Mouse (Mus musculus) neural tube, embryonic 13.5 days (tissue): Measurements from ENCODE around the gene Muc4. TPM values are rescaled to one million over a fixed set of nuclear protein-coding genes. Genes with fewer than 3 reads are reported as not detected.

Experiments
- ATAC-seq: fragments of 200-750 bp; cut with Nextera tagmentation; 2 replicates; pipeline ENCODE4 v1.8.0; 2017; ENCODE audit warnings: low read depth, mild to moderate bottlenecking, moderate TSS enrichment, moderate library complexity
- H3K27ac ChIP-seq: fragments of 300-500 bp; sonication (generic); replicated peaks from 2 replicates; pipeline ENCODE4 v1.5.1; 2015; ENCODE audit warnings: moderate library complexity, mild to moderate bottlenecking, inconsistent platforms
- H3K27me3 ChIP-seq: fragments of 300-500 bp; sonication (generic); 2 replicates; pipeline ENCODE4 v1.6.1; 2015; ENCODE audit warnings: mild to moderate bottlenecking, inconsistent platforms
- H3K36me3 ChIP-seq: fragments of 300-500 bp; sonication (generic); 2 replicates; pipeline ENCODE4 v1.6.1; 2015; ENCODE audit warnings: mild to moderate bottlenecking, inconsistent platforms
- H3K4me1 ChIP-seq: fragments of 300-500 bp; sonication (generic); replicated peaks from 2 replicates; pipeline ENCODE4 v1.6.1; 2015; ENCODE audit warnings: inconsistent platforms
- H3K4me2 ChIP-seq: fragments of 300-500 bp; sonication (generic); 2 replicates; pipeline ENCODE4 v1.6.1; 2015; ENCODE audit warnings: inconsistent platforms, mild to moderate bottlenecking, moderate library complexity
- H3K4me3 ChIP-seq: fragments of 300-500 bp; sonication (generic); 2 replicates; pipeline ENCODE4 v1.5.1; 2015; ENCODE audit warnings: mild to moderate bottlenecking, inconsistent platforms
- H3K9ac ChIP-seq: fragments of 300-500 bp; sonication (generic); 2 replicates; pipeline ENCODE4 v1.6.1; 2015; ENCODE audit warnings: moderate library complexity, mild to moderate bottlenecking, inconsistent platforms
- H3K9me3 ChIP-seq: fragments of 300-500 bp; sonication (generic); 2 replicates; pipeline ENCODE4 v1.6.1; 2016; ENCODE audit warnings: inconsistent platforms
- WGBS: fragments of 180-500 bp; shearing (Covaris S2); methylation state at CpG from one replicate; pipeline ENCODE4 v1.1.7; 2015; 5-methylcytosine and 5-hydroxymethylcytosine counted together
- polyA plus RNA-seq: library from polyadenylated mRNA; unstranded; fragments of >200 nt; fragmentation: Nextera tagmentation; extraction: Ambion mirVana; gene quantifications from 2 replicates; pipeline ENCODE4 v1.2.1, GENCODE M21; 2015

The Muc4 gene
- polyA plus RNA-seq, 1 experiment from 2014 or later, result not detected

DNA sequence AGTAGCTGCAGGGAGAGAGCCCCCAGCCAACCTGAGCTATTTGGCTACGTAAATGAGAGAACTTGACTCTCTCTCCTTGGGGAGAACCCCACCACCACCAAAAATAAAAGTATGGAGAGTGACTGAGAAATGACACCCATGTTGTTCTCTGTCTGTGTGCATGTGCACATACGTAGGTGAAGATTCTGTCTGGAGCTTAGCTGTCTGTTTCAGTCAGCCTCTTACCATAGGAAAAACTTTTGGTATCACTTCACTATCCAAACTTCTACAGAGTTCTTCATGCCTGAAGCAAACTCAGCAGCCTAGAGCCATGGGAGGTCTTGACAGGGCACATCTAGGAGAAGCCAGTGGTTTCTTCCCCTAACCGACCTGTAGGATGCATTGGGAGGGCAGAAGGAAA lies 2.5 kb upstream of the Muc4 start:
- WGBS, result 82% methylated on average over 3 of the region's 3 CpGs
- H3K9ac ChIP-seq, result no peak overlapping the region
- ATAC-seq, result no peak
- H3K27ac ChIP-seq, result no peak overlapping the region
- no peak overlapping the region for H3K4me3 ChIP-seq
- H3K36me3 ChIP-seq, result no peaks in the 10 kb centered on the region
- no peaks in the 10 kb centered on the region for H3K27me3 ChIP-seq
- H3K9me3 ChIP-seq, result no peaks in the 10 kb centered on the region
- no peak overlapping the region for H3K4me2 ChIP-seq
- H3K4me1 ChIP-seq, result no peaks in the 10 kb centered on the region

DNA sequence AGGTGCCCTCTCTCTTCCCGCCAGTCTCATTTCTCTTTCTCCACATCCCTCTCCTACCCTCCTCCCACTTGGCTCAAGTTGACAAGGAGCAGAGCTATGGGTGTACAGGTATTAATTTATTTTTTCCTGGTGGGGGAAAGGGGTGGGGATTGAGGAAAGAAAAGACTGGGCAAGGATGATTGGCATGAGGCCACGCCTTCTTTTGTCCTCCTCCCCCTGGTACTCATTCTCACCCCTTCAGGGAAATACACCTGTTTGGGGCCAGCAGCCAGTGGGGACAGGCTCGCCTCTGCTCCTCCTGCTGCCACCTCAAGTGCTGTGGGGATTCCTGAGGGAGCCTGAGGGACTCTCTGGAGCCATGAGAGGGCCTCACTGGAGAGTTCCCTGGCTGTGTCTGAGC lies 336 bp downstream of the Muc4 start:
- H3K9ac ChIP-seq, result no peak overlapping the region
- H3K4me3 ChIP-seq, result no peak overlapping the region
- WGBS, result 64% methylated on average over 3 of the region's 3 CpGs
- no peaks in the 10 kb centered on the region for H3K27me3 ChIP-seq
- no peaks in the 10 kb centered on the region for H3K9me3 ChIP-seq
- no peak for ATAC-seq
- H3K4me1 ChIP-seq, result no peaks in the 10 kb centered on the region
- no peak overlapping the region for H3K4me2 ChIP-seq
- H3K27ac ChIP-seq, result no peak overlapping the region
- no peaks in the 10 kb centered on the region for H3K36me3 ChIP-seq

DNA sequence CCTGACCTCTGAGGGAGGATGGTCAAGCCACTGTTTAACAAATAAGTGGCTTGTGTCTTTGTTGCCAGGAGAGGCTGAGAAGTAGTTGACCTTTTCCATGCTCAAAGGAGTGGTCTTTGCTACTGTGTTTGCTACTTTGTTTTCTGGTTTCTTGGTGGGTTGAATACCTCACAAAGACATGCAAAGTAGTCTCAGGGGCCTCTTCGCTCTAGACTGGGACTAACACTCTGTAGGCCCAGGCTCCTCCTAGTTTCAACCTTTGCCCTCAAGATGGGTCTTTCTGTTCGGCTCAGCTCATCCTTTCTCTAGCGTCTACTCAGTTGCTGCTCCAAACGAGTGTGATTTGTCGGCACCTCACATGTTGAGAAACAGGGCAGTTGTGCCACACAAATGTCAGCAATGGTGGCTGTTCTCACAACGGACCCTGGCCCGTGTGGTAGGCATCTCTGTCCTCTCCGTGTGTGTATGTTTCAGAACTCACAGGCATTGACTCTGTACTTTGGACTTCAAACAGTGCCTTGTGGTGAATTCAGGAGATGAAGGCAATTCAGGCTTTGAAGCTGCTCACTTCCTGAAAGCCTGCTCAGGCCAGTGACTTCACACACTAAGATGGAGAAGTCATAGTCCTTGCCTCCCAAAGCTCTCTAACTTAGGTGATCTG lies 4.4 kb downstream of the Muc4 start:
- Histone ChIP-seq H3K27ac (no peak overlapping the region), H3K36me3 (no peaks in the 10 kb centered on the region), H3K27me3 (no peaks in the 10 kb centered on the region), H3K4me3 (no peak overlapping the region), H3K9ac (no peak overlapping the region), H3K4me1 (no peaks in the 10 kb centered on the region), H3K4me2 (no peak overlapping the region), H3K9me3 (no peaks in the 10 kb centered on the region)
- ATAC-seq, result no peak
- 67% methylated on average over 8 of the region's 8 CpGs for WGBS

DNA sequence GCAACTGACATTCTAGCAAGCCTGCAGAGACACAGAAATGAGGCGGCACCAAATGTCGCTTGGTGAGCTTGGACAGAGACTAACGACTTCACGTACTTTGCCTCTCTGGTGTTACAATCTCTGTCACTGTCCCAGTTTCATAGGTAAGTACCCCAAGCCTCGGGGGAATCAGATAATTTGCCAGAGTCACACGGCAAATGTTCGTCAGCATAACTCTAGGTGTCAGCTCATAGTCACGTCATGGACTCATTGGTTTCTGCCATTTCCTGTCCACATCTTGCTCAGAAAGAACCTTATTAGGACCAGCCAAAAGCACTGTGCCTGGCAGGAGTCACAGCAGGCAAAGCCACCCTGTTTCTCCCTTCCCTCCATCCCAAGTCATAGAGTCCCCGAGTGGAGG lies 5.7 kb downstream of the Muc4 start:
- ATAC-seq, result no peak
- whole genome bisulfite sequencing, result 81% methylated on average over 9 of the region's 9 CpGs

DNA sequence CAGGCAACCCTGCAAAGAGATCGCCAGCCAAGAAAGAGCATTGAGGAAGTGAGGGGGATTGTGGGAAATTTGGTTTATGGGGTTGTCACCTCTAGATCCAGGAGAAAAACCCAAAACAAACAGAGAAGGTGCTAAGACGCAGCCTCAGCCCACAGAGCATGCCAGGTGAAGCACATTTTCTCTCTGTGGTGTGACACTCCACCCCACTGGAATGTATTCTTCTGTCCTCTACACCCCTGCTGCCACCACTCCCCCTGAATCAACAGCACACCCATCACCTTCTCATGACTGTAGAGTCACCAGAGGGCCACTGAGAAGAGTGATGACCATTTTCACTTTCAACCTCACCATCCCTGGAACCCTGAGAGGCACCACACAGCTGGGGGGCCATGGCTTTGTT lies 7.0 kb downstream of the Muc4 start:
- Histone ChIP-seq H3K4me1 (no peaks in the 10 kb centered on the region), H3K4me2 (no peak overlapping the region), H3K9ac (no peak overlapping the region), H3K9me3 (no peaks in the 10 kb centered on the region), H3K27me3 (no peaks in the 10 kb centered on the region), H3K27ac (no peak overlapping the region), H3K4me3 (no peak overlapping the region), H3K36me3 (no peaks in the 10 kb centered on the region)
- ATAC-seq, result no peak
- 83% methylated on average over 2 of the region's 2 CpGs for whole genome bisulfite sequencing

More for the DNA sequence above, 5.7 kb downstream of the Muc4 start:
- H3K27me3 ChIP-seq, result no peaks in the 10 kb centered on the region
- no peak overlapping the region for H3K4me3 ChIP-seq
- no peaks in the 10 kb centered on the region for H3K9me3 ChIP-seq
- no peaks in the 10 kb centered on the region for H3K36me3 ChIP-seq
- no peaks in the 10 kb centered on the region for H3K4me1 ChIP-seq
- no peak overlapping the region for H3K4me2 ChIP-seq
- H3K27ac ChIP-seq, result no peak overlapping the region
- H3K9ac ChIP-seq, result no peak overlapping the region

DNA sequence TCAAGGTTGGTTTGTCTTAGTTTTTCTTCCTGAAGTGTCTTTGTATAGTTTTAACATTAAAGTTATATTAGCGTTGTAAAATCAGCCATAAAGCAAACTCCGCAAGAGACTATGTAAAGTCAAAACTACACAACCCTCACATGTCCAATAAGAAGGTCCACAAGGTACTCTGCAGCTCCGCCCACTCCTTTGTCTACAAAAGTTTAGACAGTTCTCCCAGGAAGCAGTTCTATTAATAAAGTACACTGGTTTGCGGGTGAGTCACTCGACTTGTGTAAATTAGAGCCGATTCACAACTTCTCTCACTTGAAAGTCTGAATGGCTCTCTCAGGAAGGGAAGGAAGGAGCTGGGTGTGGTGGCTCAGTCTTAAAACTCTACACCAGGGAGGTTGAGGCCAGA lies 10.2 kb downstream of the Muc4 start:
- no peak for ATAC-seq
- no peak overlapping the region for H3K4me2 ChIP-seq
- 84% methylated on average over 6 of the region's 6 CpGs for WGBS

DNA sequence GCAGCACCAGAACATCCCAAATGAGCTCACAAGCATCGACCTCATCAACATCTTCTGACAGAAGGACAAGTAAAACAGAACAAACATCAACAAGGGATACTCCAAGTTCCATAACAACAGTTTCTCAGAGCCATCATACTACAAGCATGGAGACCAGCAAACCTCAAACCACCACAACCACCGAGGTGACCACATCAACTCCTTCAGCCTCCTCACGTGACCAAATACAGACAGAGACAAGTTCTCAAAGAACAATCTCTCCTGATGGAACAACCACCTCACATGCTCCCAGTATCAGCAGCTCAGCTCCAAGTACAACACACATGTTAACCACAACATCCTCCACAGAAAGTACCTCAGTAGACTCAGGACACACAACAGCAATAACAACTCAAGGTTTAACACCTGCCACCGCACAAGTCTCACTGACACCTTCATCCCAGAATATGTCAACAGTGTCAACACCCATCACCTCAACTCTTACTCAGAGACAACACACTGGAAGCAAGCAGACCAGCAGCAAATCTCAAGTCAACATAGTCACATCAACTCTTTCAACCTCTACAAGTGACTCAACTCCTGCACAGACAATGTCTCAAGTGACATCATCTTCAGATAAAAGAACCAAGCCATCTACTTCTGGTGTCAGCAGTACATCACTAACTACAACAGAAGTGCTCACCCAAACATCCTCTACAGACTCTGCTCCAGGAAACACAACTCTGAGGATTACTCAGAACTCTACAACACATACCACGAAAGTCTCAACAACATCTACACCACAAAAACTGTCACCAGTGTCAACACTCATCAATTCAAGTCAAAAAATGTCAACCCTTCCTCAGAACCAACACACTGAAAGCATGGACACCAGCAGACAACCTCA lies 14.8 kb downstream of the Muc4 start:
- Histone ChIP-seq H3K9ac (no peak overlapping the region), H3K27ac (no peak overlapping the region), H3K36me3 (no peaks in the 10 kb centered on the region), H3K4me1 (no peaks in the 10 kb centered on the region), H3K4me2 (no peak overlapping the region), H3K4me3 (no peak overlapping the region), H3K27me3 (no peaks in the 10 kb centered on the region), H3K9me3 (no peaks in the 10 kb centered on the region)
- 89% methylated on average over 5 of the region's 5 CpGs for WGBS
- no peak for ATAC-seq

More for the DNA sequence above, 10.2 kb downstream of the Muc4 start:
- no peak overlapping the region for H3K27ac ChIP-seq
- no peak overlapping the region for H3K4me3 ChIP-seq
- no peaks in the 10 kb centered on the region for H3K9me3 ChIP-seq
- no peaks in the 10 kb centered on the region for H3K4me1 ChIP-seq
- H3K9ac ChIP-seq, result no peak overlapping the region
- H3K36me3 ChIP-seq, result no peaks in the 10 kb centered on the region
- no peaks in the 10 kb centered on the region for H3K27me3 ChIP-seq

DNA sequence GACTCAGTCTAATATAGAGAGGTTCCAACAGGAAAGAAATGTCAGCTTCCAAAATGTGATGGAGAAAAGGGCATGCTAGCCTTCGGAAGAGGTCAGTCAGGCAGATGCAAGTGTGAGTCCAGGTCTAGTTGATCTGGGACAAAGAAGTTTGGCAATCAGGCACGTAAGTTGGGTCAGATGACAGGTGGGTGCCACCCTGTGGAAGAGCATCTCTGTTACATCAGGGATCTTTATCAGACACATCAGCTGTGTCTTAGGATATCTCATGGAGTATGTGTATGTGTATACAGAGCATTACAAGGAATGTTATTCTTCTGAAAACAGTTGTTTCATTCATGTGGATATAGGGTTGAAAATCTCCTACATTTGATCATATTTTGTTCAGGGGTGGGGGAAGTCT lies 28.9 kb downstream of the Muc4 start:
- no peak overlapping the region for H3K4me3 ChIP-seq
- H3K36me3 ChIP-seq, result no peaks in the 10 kb centered on the region
- no peak overlapping the region for H3K4me2 ChIP-seq
- H3K4me1 ChIP-seq, result no peaks in the 10 kb centered on the region
- WGBS, result 85% methylated on average over 2 of the region's 2 CpGs
- no peaks in the 10 kb centered on the region for H3K9me3 ChIP-seq
- no peak overlapping the region for H3K9ac ChIP-seq
- ATAC-seq, result no peak
- no peak overlapping the region for H3K27ac ChIP-seq
- no peaks in the 10 kb centered on the region for H3K27me3 ChIP-seq

DNA sequence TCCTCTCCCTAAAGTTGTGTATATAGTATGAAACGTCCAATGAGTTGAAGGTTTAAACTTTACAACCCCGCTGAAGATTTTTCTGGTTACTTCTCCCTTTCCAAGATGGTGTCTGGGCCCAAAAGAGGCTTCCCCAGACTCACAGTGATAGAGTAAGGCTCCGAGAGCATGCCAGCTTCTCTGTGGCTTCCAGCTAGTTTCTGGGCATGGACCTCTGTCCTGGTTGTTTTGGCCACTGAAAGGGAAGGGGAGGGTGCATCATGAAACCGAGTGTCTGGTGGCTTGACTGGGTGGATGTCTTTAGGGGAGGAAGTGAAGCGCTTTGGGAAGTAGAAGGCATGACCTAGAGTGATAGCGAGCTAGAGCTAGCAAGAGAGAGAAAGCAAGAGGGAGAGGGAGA lies 29.3 kb downstream of the Muc4 start:
- H3K36me3 ChIP-seq, result no peaks in the 10 kb centered on the region
- H3K4me1 ChIP-seq, result no peaks in the 10 kb centered on the region
- no peak overlapping the region for H3K4me3 ChIP-seq
- no peak overlapping the region for H3K27ac ChIP-seq
- no peak for ATAC-seq
- no peaks in the 10 kb centered on the region for H3K9me3 ChIP-seq
- 80% methylated on average over 6 of the region's 6 CpGs for WGBS
- no peak overlapping the region for H3K4me2 ChIP-seq
- no peaks in the 10 kb centered on the region for H3K27me3 ChIP-seq
- H3K9ac ChIP-seq, result no peak overlapping the region

DNA sequence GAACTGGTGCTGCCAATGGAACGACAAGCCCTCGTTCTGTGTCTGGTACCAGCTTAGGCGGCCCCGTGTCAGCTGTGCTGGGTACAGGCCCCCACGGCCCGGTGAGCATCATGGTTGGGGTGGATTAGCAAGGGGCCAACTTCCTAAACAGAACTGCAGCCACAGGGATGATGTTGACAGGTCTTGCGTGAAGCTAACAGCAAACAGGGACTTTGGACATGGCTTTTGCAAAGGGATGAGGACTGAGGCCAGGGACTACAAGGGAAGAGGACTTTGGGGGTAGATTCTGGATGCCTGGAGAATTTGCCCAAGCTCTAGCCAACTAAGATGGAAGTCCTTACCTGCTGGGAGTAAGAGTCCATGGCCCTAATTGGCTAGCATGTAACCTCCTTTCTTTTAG lies 31.2 kb downstream of the Muc4 start:
- H3K27ac ChIP-seq, result no peak overlapping the region
- no peak for ATAC-seq
- no peaks in the 10 kb centered on the region for H3K27me3 ChIP-seq
- H3K4me3 ChIP-seq, result no peak overlapping the region
- WGBS, result 95% methylated on average over 7 of the region's 7 CpGs
- no peaks in the 10 kb centered on the region for H3K4me1 ChIP-seq
- no peak overlapping the region for H3K4me2 ChIP-seq
- H3K36me3 ChIP-seq, result no peaks in the 10 kb centered on the region
- H3K9ac ChIP-seq, result no peak overlapping the region
- H3K9me3 ChIP-seq, result no peaks in the 10 kb centered on the region

DNA sequence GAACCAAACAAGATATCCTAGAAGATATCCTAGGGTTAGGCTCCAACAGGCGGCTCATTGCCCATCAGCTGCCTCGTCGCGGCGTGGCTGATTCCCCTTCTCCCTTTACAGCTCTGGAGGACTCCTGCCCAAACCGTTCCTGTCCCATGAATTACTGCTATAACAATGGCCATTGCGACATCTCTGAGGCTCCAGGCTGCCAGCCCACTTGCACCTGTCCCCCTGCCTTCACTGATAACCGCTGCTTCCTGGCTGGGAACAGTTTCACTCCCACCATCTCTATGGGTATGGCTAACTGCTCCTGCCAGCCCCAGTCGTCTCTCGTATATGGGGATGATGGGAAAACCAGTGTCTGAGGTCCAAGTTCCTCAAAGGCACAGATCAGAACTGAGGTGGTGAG lies 41.0 kb downstream of the Muc4 start:
- Histone ChIP-seq H3K27ac (no peak overlapping the region), H3K4me2 (no peak overlapping the region), H3K9me3 (no peaks in the 10 kb centered on the region), H3K9ac (no peak overlapping the region), H3K4me3 (no peak overlapping the region), H3K36me3 (no peaks in the 10 kb centered on the region), H3K4me1 (peaks cover 9% of the 10 kb centered on the region; the same call in 1 of the 2 replicates), H3K27me3 (no peaks in the 10 kb centered on the region)
- 64% methylated on average over 10 of the region's 10 CpGs for WGBS
- no peak for ATAC-seq

DNA sequence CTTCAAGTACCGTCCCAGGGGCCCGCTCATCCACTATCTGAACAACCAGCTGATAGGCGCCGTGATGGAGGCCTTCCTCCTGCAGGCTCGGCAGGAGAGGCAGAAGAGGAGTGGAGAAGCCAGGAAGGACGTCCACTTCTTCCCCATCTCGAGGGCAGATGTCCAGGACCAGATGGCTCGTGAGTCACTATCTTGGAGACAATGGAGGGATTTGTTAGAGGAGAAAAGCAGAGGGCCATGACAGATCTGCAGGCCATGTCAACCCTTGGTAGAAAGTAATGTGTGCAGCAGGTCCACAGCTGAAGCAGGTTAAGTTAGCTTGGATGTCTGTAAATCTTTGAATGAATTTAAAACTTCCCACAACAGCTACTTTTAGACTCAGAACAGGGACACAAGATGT lies 43.3 kb downstream of the Muc4 start:
- Histone ChIP-seq H3K27ac (no peak overlapping the region), H3K27me3 (no peaks in the 10 kb centered on the region), H3K4me1 (peaks cover 14% of the 10 kb centered on the region; the same call in 1 of the 2 replicates), H3K9ac (no peak overlapping the region), H3K36me3 (no peaks in the 10 kb centered on the region), H3K4me2 (no peak overlapping the region), H3K9me3 (no peaks in the 10 kb centered on the region), H3K4me3 (no peak overlapping the region)
- whole genome bisulfite sequencing, result 51% methylated on average over 8 of the region's 8 CpGs
- ATAC-seq, result no peak
